Mouse (Mus musculus): Measurements from ENCODE around the gene Ada. TPM values are rescaled to one million over a fixed set of nuclear protein-coding genes. Genes with fewer than 3 reads are reported as not detected.
A peak's percentile ranks its signal among the peaks of the same experiment; 100 is the strongest.

Gene Ada
- total RNA-seq, 4 experiments from 2014 or later: 0.46 to 1.2 (median 0.89) TPM

GRCm38 (mm10) chr2:163735163-163735562 is 14.9 kb downstream of the Ada start:
- no peak for DNase-seq (ENCODE audit: low spot score)

GRCm38 (mm10) chr2:163732021-163732420 is 18.0 kb downstream of the Ada start:
- DNase-seq (ENCODE audit: low spot score): no peak

GRCm38 (mm10) chr2:163728300-163728699 is 21.7 kb downstream of the Ada start:
- DNase-seq (ENCODE audit: low spot score): no peak

GRCm38 (mm10) chr2:163726766-163727393 is 23.2 kb downstream of the Ada start:
- DNase-seq (ENCODE audit: low spot score): no peak

GRCm38 (mm10) chr2:163722550-163722949 is 27.5 kb downstream of the Ada start:
- no peak for DNase-seq (ENCODE audit: low spot score)

GRCm38 (mm10) chr2:163719616-163720015 is 30.4 kb downstream of the Ada start:
- no peak for DNase-seq (ENCODE audit: low spot score)

GRCm38 (mm10) chr2:163718951-163719603 is 31.0 kb downstream of the Ada start:
- DNase-seq (ENCODE audit: low spot score): peak; percentile 80

- DNase-seq (ENCODE audit: low spot score): no peak
Observed at GRCm38 (mm10) chr2:163718526-163718925, 31.5 kb downstream of the Ada start.

- no peak for DNase-seq (ENCODE audit: low spot score)
Observed at GRCm38 (mm10) chr2:163716853-163717252, 33.2 kb downstream of the Ada start.

- peak; percentile 46 for DNase-seq (ENCODE audit: low spot score)
Observed at GRCm38 (mm10) chr2:163716448-163716847, 33.6 kb downstream of the Ada start.

GRCm38 (mm10) chr2:163713340-163713739 is 36.7 kb downstream of the Ada start:
- no peak for DNase-seq (ENCODE audit: low spot score)

GRCm38 (mm10) chr2:163712874-163713273 is 37.2 kb downstream of the Ada start:
- DNase-seq (ENCODE audit: low spot score): no peak

- no peak for DNase-seq (ENCODE audit: low spot score)
Observed at GRCm38 (mm10) chr2:163712473-163712872, 37.6 kb downstream of the Ada start.

- DNase-seq (ENCODE audit: low spot score): peak; percentile 47
Observed at GRCm38 (mm10) chr2:163711368-163711868, 38.6 kb downstream of the Ada start.

- peak; percentile 70 for DNase-seq (ENCODE audit: low spot score)
Observed at GRCm38 (mm10) chr2:163710606-163711159, 39.4 kb downstream of the Ada start.

- DNase-seq (ENCODE audit: low spot score): no peak
Observed at GRCm38 (mm10) chr2:163710000-163710399, 40.0 kb downstream of the Ada start.

GRCm38 (mm10) chr2:163708763-163709250 is 41.2 kb downstream of the Ada start:
- no peak for DNase-seq (ENCODE audit: low spot score)

- DNase-seq (ENCODE audit: low spot score): no peak
Observed at GRCm38 (mm10) chr2:163708321-163708720, 41.7 kb downstream of the Ada start.

- no peak for DNase-seq (ENCODE audit: low spot score)
Observed at GRCm38 (mm10) chr2:163703599-163704260, 46.3 kb downstream of the Ada start.

GRCm38 (mm10) chr2:163702921-163703320 is 47.1 kb downstream of the Ada start:
- DNase-seq (ENCODE audit: low spot score): no peak

GRCm38 (mm10) chr2:163702431-163702830 is 47.6 kb downstream of the Ada start:
- DNase-seq (ENCODE audit: low spot score): no peak

Data from heart, adult 8-10 months (tissue).